Mouse (Mus musculus) activated CD4-positive, CD25-positive, alpha-beta regulatory T cell (primary cell): Measurements from ENCODE around the gene Ubc. TPM values are rescaled to one million over a fixed set of nuclear protein-coding genes. Genes with fewer than 3 reads are reported as not detected.

Experiments
- polyA plus RNA-seq, 2 experiments: library from polyadenylated mRNA; unstranded; fragments of 100-300 nt; shearing (Covaris generic); gene quantifications; one replicate each; pipeline ENCODE4 v1.2.1; 2017

Gene Ubc
- polyA plus RNA-seq = 1,000 to 10,000 TPM in 1 of 2 experiments, 100 to 1,000 TPM in 1; 906 to 1,048 TPM

DNA sequence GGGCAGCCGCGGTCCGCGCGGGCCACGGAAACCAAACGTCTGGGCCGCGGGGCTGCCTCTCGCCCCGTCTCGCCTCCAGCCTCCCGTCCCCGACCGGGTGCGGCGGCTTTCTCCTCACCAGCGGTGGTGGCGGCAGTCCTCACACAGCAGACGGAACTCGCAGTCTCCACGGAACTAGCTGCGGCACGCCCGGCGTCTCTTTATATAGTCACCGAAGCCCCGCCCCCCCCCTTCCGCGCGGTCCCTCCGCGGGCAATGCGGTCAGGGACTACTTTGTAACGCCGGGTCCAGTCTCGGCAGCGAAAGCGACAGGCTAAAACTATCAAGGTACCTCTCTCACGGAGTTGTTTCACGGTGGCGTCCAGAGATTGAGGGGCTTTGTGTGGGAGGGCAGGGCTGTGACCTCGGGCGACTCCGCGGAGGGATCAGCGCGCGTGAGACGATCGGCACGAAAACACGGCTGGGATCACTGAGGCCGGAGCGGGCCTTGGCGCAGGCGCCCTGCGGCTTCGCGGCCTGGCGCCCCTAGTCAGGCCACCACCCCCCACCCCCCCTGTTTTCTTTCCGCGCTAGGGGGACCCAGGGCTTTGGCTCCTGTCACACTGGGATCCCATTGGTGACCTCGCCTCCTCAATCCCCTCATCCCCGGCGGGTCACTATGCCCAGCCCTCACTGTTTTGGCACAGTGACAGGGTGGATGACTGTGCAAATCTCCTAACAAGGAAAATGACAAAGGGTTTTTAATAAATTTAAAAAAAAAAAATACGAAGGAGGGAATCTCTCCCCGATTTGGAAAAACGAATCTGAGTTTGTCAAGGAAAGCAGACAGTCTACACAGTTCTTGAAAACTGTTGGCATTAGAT lies at the start of gene Ubc:
Ubc (minus strand) TSS at position 624 of the 863 bp plus-strand sequence.

DNA sequence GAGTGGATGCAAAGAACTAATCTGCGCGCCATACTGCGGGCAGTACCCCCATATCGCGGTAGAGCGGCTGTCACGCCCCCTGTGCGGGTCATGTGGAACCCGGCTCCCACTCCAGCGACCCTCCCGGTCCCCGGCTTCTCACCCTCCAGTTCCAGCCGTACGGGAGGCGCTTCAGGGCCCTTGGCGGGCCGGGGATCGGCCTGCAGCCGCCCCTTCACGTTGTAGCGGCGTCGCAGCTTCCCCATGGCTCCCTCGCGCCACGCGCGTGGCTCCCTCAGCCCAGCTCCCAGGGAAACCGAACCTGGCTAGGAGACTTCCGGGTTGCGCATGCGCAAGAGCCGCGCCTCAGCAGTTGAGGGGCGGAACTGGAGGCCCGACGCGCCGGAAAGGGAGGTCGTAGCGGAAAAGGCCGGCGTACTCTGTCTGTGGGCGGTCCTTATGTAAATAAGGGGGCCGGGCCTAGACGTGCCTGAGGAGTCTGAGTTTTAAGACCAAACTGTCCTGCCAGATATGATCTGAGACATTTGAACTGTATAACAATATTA lies 43.9 kb upstream of the Ubc start, which contains the start of gene Dhx37:
Dhx37 (minus strand) TSS at position 329 of the 545 bp plus-strand sequence.

DNA sequence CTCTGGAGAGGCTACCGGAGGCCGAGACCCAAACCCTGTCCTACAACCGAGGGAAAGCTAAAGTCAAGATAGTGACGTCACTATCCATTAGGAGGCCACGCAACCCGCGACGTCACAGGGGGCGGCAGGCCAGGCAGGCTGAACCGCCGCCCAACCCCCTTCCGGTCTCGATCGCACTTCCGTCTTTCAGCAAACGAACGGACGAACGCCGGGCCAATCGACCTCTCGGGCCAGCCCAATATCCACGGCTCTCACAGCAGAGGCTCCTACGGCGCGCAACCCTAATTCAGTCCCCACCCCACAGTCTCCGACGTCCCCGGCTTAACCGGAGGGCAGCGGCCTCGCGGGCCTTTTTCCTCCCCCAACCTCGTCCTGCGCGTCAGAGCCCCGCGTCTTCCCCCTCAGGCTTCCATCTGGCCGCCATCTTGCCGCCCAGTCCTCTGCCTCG lies 847 bp downstream of the Ubc start, which contains the start of gene Gm10382:
Gm10382 (plus strand) TSS at position 192 of the 448 bp plus-strand sequence.

DNA sequence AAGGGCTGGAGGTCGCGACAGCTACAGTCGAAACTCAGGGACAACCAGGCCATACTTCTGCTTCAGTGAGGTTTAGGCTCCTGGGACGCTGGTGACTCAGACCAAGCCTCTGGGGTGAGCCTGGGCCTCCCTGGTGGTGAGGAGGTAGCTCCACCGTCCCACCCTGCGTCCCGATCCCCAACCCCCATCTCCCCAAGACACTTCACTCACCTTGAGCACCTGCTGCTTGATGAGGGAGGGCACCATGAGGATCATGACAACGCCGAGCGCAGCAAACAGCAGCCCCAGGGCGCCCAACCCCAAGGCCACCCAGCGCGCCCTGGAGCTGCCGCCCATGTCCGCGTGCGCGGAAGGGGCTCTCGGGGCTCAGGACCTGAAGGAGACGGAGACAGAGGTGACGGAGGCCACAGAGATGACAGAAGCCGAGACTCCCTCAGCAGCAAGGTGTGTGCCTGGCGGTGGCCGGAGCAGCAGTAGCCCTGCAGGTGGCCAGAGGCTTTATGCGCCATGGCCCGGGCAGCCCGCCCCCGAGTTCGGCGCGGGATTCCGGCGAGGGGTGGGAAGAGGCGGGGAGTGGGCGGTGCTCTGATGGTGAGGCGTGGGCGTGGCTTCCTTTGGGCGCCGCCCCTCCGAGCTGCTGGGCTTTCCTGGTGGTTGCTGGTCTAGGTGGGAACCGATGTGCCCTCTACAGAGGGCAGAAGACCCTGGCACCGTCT lies 49.3 kb downstream of the Ubc start, which contains the start of gene Scarb1:
Scarb1 (minus strand) TSS at position 548 of the 716 bp plus-strand sequence.

Other genes with a start within 250 kb of the Ubc start
- gene Ncor2, start 211.0 kb downstream of the Ubc start, polyA plus RNA-seq = 10 to 100 TPM; 13.9 to 16.2 TPM
- 10 to 100 TPM; 12.3 to 19.1 TPM for gene Scarb1, start 49.1 kb downstream of the Ubc start, polyA plus RNA-seq
- 1 to 10 TPM in 1 of 2 experiments, under 1 TPM in 1; 0.88 to 3.8 TPM for gene Gm10382, start 880 bp downstream of the Ubc start, polyA plus RNA-seq
- 10 to 100 TPM; 11.0 to 16.4 TPM for gene Dhx37, start 43.9 kb upstream of the Ubc start, polyA plus RNA-seq
- gene Bri3bp, start 51.4 kb upstream of the Ubc start, polyA plus RNA-seq = 10 to 100 TPM; 28.5 to 32.3 TPM
- 10 to 100 TPM; 23.3 to 33.1 TPM for gene Aacs, start 85.6 kb upstream of the Ubc start, polyA plus RNA-seq
- gene Tmem132b, start 141.6 kb upstream of the Ubc start, polyA plus RNA-seq = under 1 TPM in 1 of 2 experiments, not detected in 1; 0.17 TPM